Mouse (Mus musculus) embryonic facial prominence, embryonic 14.5 days (tissue): Measurements from ENCODE around the gene Mrpl10. TPM values are rescaled to one million over a fixed set of nuclear protein-coding genes. Genes with fewer than 3 reads are reported as not detected.

Experiments used
- ATAC-seq: fragments of 200-750 bp; cut with Nextera tagmentation; 2 replicates; pipeline ENCODE4 v1.8.0; 2017; ENCODE audit warnings: low read depth, moderate number of reproducible peaks, moderate TSS enrichment
- DNase-seq: peaks from one replicate; pipeline ENCODE4 v3.0.0-alpha.2; 2015; ENCODE audit warnings: low spot score
- H3K27ac ChIP-seq: fragments of 300-500 bp; sonication (generic); replicated peaks from 2 replicates; pipeline ENCODE4 v1.5.1; 2014; ENCODE audit warnings: low read depth, mild to moderate bottlenecking, low read length, moderate library complexity
- H3K27me3 ChIP-seq: fragments of 300-500 bp; sonication (generic); replicated peaks from 2 replicates; pipeline ENCODE4 v1.6.1; 2014; ENCODE audit warnings: low read length; ENCODE audit not compliant: control insufficient read depth, insufficient read depth
- H3K36me3 ChIP-seq: fragments of 300-500 bp; sonication (generic); 2 replicates; pipeline ENCODE4 v1.6.1; 2014; ENCODE audit warnings: low read length, mixed read lengths; ENCODE audit not compliant: control insufficient read depth, insufficient read depth
- H3K4me1 ChIP-seq: fragments of 300-500 bp; sonication (generic); 2 replicates; pipeline ENCODE4 v1.6.1; 2014; ENCODE audit warnings: antibody characterized with exemption, low read length; ENCODE audit not compliant: control insufficient read depth, insufficient read depth
- H3K4me2 ChIP-seq: fragments of 300-500 bp; sonication (generic); 2 replicates; pipeline ENCODE4 v1.6.1; 2014; ENCODE audit warnings: low read depth, mild to moderate bottlenecking, low read length, moderate library complexity, mixed read lengths
- H3K4me3 ChIP-seq: fragments of 300-500 bp; sonication (generic); 2 replicates; pipeline ENCODE4 v1.5.1; 2014; ENCODE audit warnings: low read depth, mild to moderate bottlenecking, low read length
- H3K9ac ChIP-seq: fragments of 300-500 bp; sonication (generic); 2 replicates; pipeline ENCODE4 v1.6.1; 2014; ENCODE audit warnings: low read depth, mild to moderate bottlenecking, low read length, moderate library complexity, mixed read lengths
- H3K9me3 ChIP-seq: fragments of 300-500 bp; sonication (generic); 2 replicates; pipeline ENCODE4 v1.6.1; 2016; ENCODE audit warnings: low read length; ENCODE audit not compliant: control insufficient read depth
- WGBS: fragments of 180-500 bp; shearing (Covaris S2); extraction: QIAGEN DNeasy Blood & Tissue Kit; methylation state at CpG from one replicate; pipeline ENCODE4 v1.1.7; 2014; 5-methylcytosine and 5-hydroxymethylcytosine counted together
- microRNA-seq: library from miRNA; unstranded; fragments of <30 nt; microRNA quantifications from one replicate; pipeline ENCODE4, GENCODE M21; 2016; ENCODE audit warnings: borderline number of aligned reads
- polyA plus RNA-seq: library from polyadenylated mRNA; unstranded; fragments of >200 nt; fragmentation: Nextera tagmentation; extraction: Ambion mirVana; gene quantifications from 2 replicates; pipeline ENCODE4 v1.2.1, GENCODE M21; 2014

Mrpl10 gene
- polyA plus RNA-seq, 1 experiment from 2014 or later, result 68.9 TPM

DNA sequence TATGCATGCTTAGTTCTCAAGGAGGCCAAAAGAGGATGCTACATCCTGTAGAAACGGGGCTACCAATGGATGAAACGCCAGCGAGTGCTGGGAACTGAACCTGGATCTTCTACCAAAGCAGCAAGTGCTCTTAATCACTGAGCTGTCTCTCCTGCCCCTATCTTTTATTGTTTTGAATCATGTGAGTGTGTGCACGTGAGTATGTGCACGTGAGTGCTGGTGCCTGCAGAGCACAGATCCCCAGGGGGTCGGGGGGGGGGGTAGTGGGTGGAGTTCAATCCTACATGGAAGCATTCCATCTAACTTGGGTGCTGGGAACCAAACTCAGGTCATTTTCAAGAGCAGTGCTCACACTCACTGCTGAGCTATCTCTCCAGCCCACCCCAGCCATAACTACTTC lies 45.0 kb downstream of the Mrpl10 start:
- no peak overlapping the region for H3K27ac ChIP-seq
- H3K4me1 ChIP-seq, result peaks cover 14% of the 10 kb centered on the region
- H3K9ac ChIP-seq, result no peak overlapping the region
- ATAC-seq (no peak), DNase-seq (no peak)
- WGBS, result 60% methylated on average over 6 of the region's 6 CpGs
- 0 out of 2 replicates have a peak, but pooled peaks cover 11% of the 10 kb centered on the region for H3K9me3 ChIP-seq
- H3K4me3 ChIP-seq, result no peak overlapping the region
- H3K36me3 ChIP-seq, result no peaks in the 10 kb centered on the region
- no peaks in the 10 kb centered on the region; the same call in 1 of the 2 replicates for H3K27me3 ChIP-seq
- H3K4me2 ChIP-seq, result no peak overlapping the region

DNA sequence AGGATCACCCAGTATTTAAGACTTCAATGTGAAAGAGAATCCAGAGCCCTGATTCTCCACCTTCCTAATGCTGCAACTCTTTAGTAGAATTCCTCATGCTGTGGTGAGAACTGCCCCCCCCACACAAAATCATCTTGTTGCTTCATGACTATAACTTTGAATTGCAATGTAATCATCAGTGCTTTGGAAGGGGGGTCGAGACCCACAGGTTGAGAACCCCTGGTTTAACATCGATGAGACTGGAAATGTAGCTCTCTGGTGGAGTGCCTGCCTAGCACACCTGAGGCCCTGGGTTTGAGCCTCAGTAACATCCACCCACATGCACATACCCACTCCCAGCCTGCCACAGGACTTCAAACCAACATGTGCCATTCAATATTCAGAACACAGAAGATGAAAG lies 53.2 kb downstream of the Mrpl10 start:
- WGBS, result 68% methylated on average over 2 of the region's 2 CpGs
- no peak for ATAC-seq
- H3K9ac ChIP-seq, result no peak overlapping the region
- no peak for DNase-seq
- no peak overlapping the region for H3K27ac ChIP-seq
- no peaks in the 10 kb centered on the region for H3K4me1 ChIP-seq
- 0 out of 2 replicates have a peak, but pooled peaks cover under 1% of the 10 kb centered on the region for H3K9me3 ChIP-seq
- H3K36me3 ChIP-seq, result no peaks in the 10 kb centered on the region
- no peak overlapping the region for H3K4me3 ChIP-seq
- H3K27me3 ChIP-seq, result peaks cover 20% of the 10 kb centered on the region
- H3K4me2 ChIP-seq, result no peak overlapping the region

DNA sequence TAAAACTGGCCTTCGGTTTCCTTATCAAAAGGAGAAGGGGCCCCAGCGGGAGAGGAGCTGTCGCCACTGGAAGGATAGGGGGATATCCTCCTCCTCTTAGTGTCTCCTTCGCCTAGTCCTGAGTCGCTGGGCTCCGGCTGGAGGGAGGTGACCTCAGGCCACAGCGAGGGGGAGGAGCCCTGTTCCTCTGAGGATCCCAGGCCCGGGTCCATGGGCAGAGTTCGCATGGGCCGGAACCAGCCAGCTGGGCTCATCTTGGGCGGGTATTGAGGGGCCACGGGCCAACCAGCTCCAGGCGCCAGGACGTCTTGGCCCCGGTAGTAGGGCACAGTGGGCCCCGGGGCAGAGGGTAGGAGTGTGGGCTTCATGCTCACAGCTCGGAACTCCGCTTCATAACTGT lies 57.4 kb downstream of the Mrpl10 start:
- Histone ChIP-seq H3K27ac (no peak overlapping the region), H3K4me1 (no peaks in the 10 kb centered on the region), H3K4me2 (no peak overlapping the region), H3K9me3 (no peaks in the 10 kb centered on the region), H3K4me3 (no peak overlapping the region), H3K9ac (no peak overlapping the region), H3K27me3 (peaks cover 29% of the 10 kb centered on the region), H3K36me3 (no peaks in the 10 kb centered on the region)
- DNase-seq (no peak), ATAC-seq (no peak)
- WGBS, result 28% methylated on average over 14 of the region's 18 CpGs

Small RNA genes within 50 kb of the gene (microRNA-seq; reads per million reads assigned to microRNA genes)
- 0.50 reads per million for gene Mir8103

Other genes with a start within 250 kb of the Mrpl10 start
- 54.6 and 56.0 TPM in 2 replicates for gene Nfe2l1, start 211.6 kb upstream of the Mrpl10 start, polyA plus RNA-seq
- gene Copz2, start 191.7 kb upstream of the Mrpl10 start, polyA plus RNA-seq, result 228 and 237 TPM in 2 replicates
- 65.5 and 83.4 TPM in 2 replicates for gene Cdk5rap3, start 125.1 kb upstream of the Mrpl10 start, polyA plus RNA-seq
- gene Prr15l, start 113.5 kb upstream of the Mrpl10 start, polyA plus RNA-seq, result 3.1 and 4.7 TPM in 2 replicates
- gene Pnpo, start 97.6 kb upstream of the Mrpl10 start, polyA plus RNA-seq, result 26.8 and 27.4 TPM in 2 replicates
- gene Sp2, start 58.6 kb upstream of the Mrpl10 start, polyA plus RNA-seq, result 15.2 and 16.2 TPM in 2 replicates
- gene Sp6, start 28.2 kb upstream of the Mrpl10 start, polyA plus RNA-seq, result 2.1 and 2.9 TPM in 2 replicates
- 14.7 and 16.1 TPM in 2 replicates for gene Scrn2, start 11.6 kb upstream of the Mrpl10 start, polyA plus RNA-seq
- 2.5 and 7.3 TPM in 2 replicates for gene Lrrc46, start 153 bp upstream of the Mrpl10 start, polyA plus RNA-seq
- gene Osbpl7, start 9.1 kb downstream of the Mrpl10 start, polyA plus RNA-seq, result 5.0 and 7.1 TPM in 2 replicates
- gene Tbx21, start 73.8 kb downstream of the Mrpl10 start, polyA plus RNA-seq, result 0.13 and 0.26 TPM in 2 replicates
- gene Tbkbp1, start 109.9 kb downstream of the Mrpl10 start, polyA plus RNA-seq, result 7.6 TPM in 2 replicates
- 59.8 and 66.0 TPM in 2 replicates for gene Kpnb1, start 146.3 kb downstream of the Mrpl10 start, polyA plus RNA-seq
- gene Npepps, start 239.1 kb downstream of the Mrpl10 start, polyA plus RNA-seq, result 72.5 and 76.8 TPM in 2 replicates